Mouse (Mus musculus) spleen, adult 12 weeks (tissue): ENCODE measurements around the gene Pwwp2a.

ENCODE experiments used
- DNase-seq: peaks from one replicate; pipeline ENCODE4 v3.0.0; 2022; ENCODE audit warnings: low spot score

Pwwp2a gene

GRCm38 (mm10) chr11:43681472-43682414 lies at the start of gene Pwwp2a:
TSS of gene Pwwp2a (plus strand) at chr11:43681998.
- peak; percentile 97 for DNase-seq

GRCm38 (mm10) chr11:43632566-43632965 lies 49.2 kb upstream of the Pwwp2a start:
- no peak for DNase-seq

GRCm38 (mm10) chr11:43633165-43633564 lies 48.6 kb upstream of the Pwwp2a start:
- no peak for DNase-seq

GRCm38 (mm10) chr11:43633658-43634401 lies 48.0 kb upstream of the Pwwp2a start:
- no peak for DNase-seq

- no peak for DNase-seq
Observed at GRCm38 (mm10) chr11:43636761-43637160, 45.0 kb upstream of the Pwwp2a start.

- no peak for DNase-seq
Observed at GRCm38 (mm10) chr11:43638486-43638885, 43.3 kb upstream of the Pwwp2a start.

GRCm38 (mm10) chr11:43643180-43643591 lies 38.6 kb upstream of the Pwwp2a start:
- no peak for DNase-seq

- no peak for DNase-seq
Observed at GRCm38 (mm10) chr11:43645286-43645685, 36.5 kb upstream of the Pwwp2a start.

- no peak for DNase-seq
Observed at GRCm38 (mm10) chr11:43653051-43653475, 28.7 kb upstream of the Pwwp2a start.

- no peak for DNase-seq
Observed at GRCm38 (mm10) chr11:43656464-43656863, 25.3 kb upstream of the Pwwp2a start.

GRCm38 (mm10) chr11:43658010-43658409 lies 23.8 kb upstream of the Pwwp2a start:
- no peak for DNase-seq

GRCm38 (mm10) chr11:43667038-43667745 lies 14.6 kb upstream of the Pwwp2a start:
- DNase-seq: no peak

GRCm38 (mm10) chr11:43682415-43683217 lies 818 bp downstream of the Pwwp2a start:
- DNase-seq: peak; percentile 70

GRCm38 (mm10) chr11:43688850-43689249 lies 7.1 kb downstream of the Pwwp2a start:
- DNase-seq: no peak

- no peak for DNase-seq
Observed at GRCm38 (mm10) chr11:43696623-43697022, 14.8 kb downstream of the Pwwp2a start.

- DNase-seq: no peak
Observed at GRCm38 (mm10) chr11:43698621-43699020, 16.8 kb downstream of the Pwwp2a start.

- no peak for DNase-seq
Observed at GRCm38 (mm10) chr11:43700291-43700690, 18.5 kb downstream of the Pwwp2a start.

- no peak for DNase-seq
Observed at GRCm38 (mm10) chr11:43703552-43703951, 21.8 kb downstream of the Pwwp2a start.

GRCm38 (mm10) chr11:43705751-43706150 lies 24.0 kb downstream of the Pwwp2a start:
- no peak for DNase-seq

- no peak for DNase-seq
Observed at GRCm38 (mm10) chr11:43708409-43708808, 26.6 kb downstream of the Pwwp2a start.

- no peak for DNase-seq
Observed at GRCm38 (mm10) chr11:43712178-43712577, 30.4 kb downstream of the Pwwp2a start.
